Mouse (Mus musculus) left cerebral cortex, adult 9 months (tissue): ENCODE measurements around the gene Nhsl1.

Experiments
- DNase-seq, 2 experiments: peaks; one replicate each; pipeline ENCODE4 v3.0.0; 2022; ENCODE audit warnings: low spot score in 2 of 2

The Nhsl1 gene

GRCm38 (mm10) chr10:18318916-18319481, at the start of gene Nhsl1:
Gene Nhsl1, plus strand, starts transcription at chr10:18318985.
- DNase-seq = no peak

GRCm38 (mm10) chr10:18276090-18276734, 42.6 kb upstream of the Nhsl1 start:
- no peak for DNase-seq

- DNase-seq = no peak
Observed at GRCm38 (mm10) chr10:18283991-18284390, 34.8 kb upstream of the Nhsl1 start.

GRCm38 (mm10) chr10:18289512-18289911, 29.3 kb upstream of the Nhsl1 start:
- DNase-seq = no peak

- no peak for DNase-seq
Observed at GRCm38 (mm10) chr10:18305106-18305505, 13.7 kb upstream of the Nhsl1 start.

- no peak for DNase-seq
Observed at GRCm38 (mm10) chr10:18315071-18315470, 3.7 kb upstream of the Nhsl1 start.

GRCm38 (mm10) chr10:18317521-18317920, 1.3 kb upstream of the Nhsl1 start:
- DNase-seq = no peak

GRCm38 (mm10) chr10:18317961-18318915, 547 bp upstream of the Nhsl1 start:
- peak in 1 of 2 experiments; percentile 16 for DNase-seq

- no peak for DNase-seq
Observed at GRCm38 (mm10) chr10:18319691-18320090, 906 bp downstream of the Nhsl1 start.

- DNase-seq = no peak
Observed at GRCm38 (mm10) chr10:18321861-18322260, 3.1 kb downstream of the Nhsl1 start.

GRCm38 (mm10) chr10:18323701-18324100, 4.9 kb downstream of the Nhsl1 start:
- no peak for DNase-seq

GRCm38 (mm10) chr10:18328331-18328908, 9.6 kb downstream of the Nhsl1 start:
- no peak for DNase-seq

- peak in 1 of 2 experiments; percentile 13 for DNase-seq
Observed at GRCm38 (mm10) chr10:18329096-18330038, 10.6 kb downstream of the Nhsl1 start.

- DNase-seq = no peak
Observed at GRCm38 (mm10) chr10:18330445-18330844, 11.7 kb downstream of the Nhsl1 start.

- no peak for DNase-seq
Observed at GRCm38 (mm10) chr10:18333575-18333974, 14.8 kb downstream of the Nhsl1 start.

- DNase-seq = no peak
Observed at GRCm38 (mm10) chr10:18334176-18334575, 15.4 kb downstream of the Nhsl1 start.

- DNase-seq = no peak
Observed at GRCm38 (mm10) chr10:18334734-18335133, 15.9 kb downstream of the Nhsl1 start.

- DNase-seq = no peak
Observed at GRCm38 (mm10) chr10:18337725-18338124, 18.9 kb downstream of the Nhsl1 start.

- no peak for DNase-seq
Observed at GRCm38 (mm10) chr10:18339386-18339785, 20.6 kb downstream of the Nhsl1 start.

GRCm38 (mm10) chr10:18340930-18341329, 22.1 kb downstream of the Nhsl1 start:
- DNase-seq = no peak
